Mouse (Mus musculus): ENCODE results near the gene Haus4.

Haus4 gene

GRCm38 (mm10) chr14:54572790-54573736 is 18.6 kb upstream of the Haus4 start:
- no peak for DNase-seq

- DNase-seq = no peak
These were observed 17.7 kb upstream of the Haus4 start for GRCm38 (mm10) chr14:54572122-54572521.

GRCm38 (mm10) chr14:54569451-54570392 is 15.3 kb upstream of the Haus4 start:
- no peak for DNase-seq

GRCm38 (mm10) chr14:54568694-54569414 is 14.4 kb upstream of the Haus4 start:
- peak; percentile 74 to 75 for DNase-seq

GRCm38 (mm10) chr14:54560527-54561242 is 6.3 kb upstream of the Haus4 start:
- DNase-seq = no peak

GRCm38 (mm10) chr14:54557330-54557729 is 2.9 kb upstream of the Haus4 start:
- no peak for DNase-seq

GRCm38 (mm10) chr14:54553454-54553974 is 902 bp downstream of the Haus4 start:
- DNase-seq = peak; percentile 41 to 50

- DNase-seq = no peak
These were observed 9.7 kb downstream of the Haus4 start for GRCm38 (mm10) chr14:54544703-54545102.

- no peak for DNase-seq
These were observed 13.6 kb downstream of the Haus4 start for GRCm38 (mm10) chr14:54540771-54541170.

- DNase-seq = no peak
These were observed 15.8 kb downstream of the Haus4 start for GRCm38 (mm10) chr14:54538580-54538979.

- peak; percentile 89 for DNase-seq
These were observed 25.8 kb downstream of the Haus4 start for GRCm38 (mm10) chr14:54528446-54529111.

GRCm38 (mm10) chr14:54528007-54528393 is 26.4 kb downstream of the Haus4 start:
- peak in 1 of 2 experiments; percentile 11 for DNase-seq

GRCm38 (mm10) chr14:54527227-54528006 is 27.0 kb downstream of the Haus4 start:
- peak; percentile 8 to 16 for DNase-seq

GRCm38 (mm10) chr14:54523600-54523999 is 30.8 kb downstream of the Haus4 start:
- no peak for DNase-seq

- DNase-seq = no peak
These were observed 37.6 kb downstream of the Haus4 start for GRCm38 (mm10) chr14:54516710-54517310.

- DNase-seq = no peak
These were observed 44.6 kb downstream of the Haus4 start for GRCm38 (mm10) chr14:54509774-54510173.

- DNase-seq = no peak
These were observed 51.3 kb downstream of the Haus4 start for GRCm38 (mm10) chr14:54503092-54503491.

- no peak for DNase-seq
These were observed 53.1 kb downstream of the Haus4 start for GRCm38 (mm10) chr14:54501365-54501764.

- DNase-seq = no peak
These were observed 55.1 kb downstream of the Haus4 start for GRCm38 (mm10) chr14:54499330-54499729.

GRCm38 (mm10) chr14:54496706-54497105 is 57.7 kb downstream of the Haus4 start:
- DNase-seq = no peak

All from B cell, adult 2 months (primary cell).